Mouse (Mus musculus): ENCODE data around the gene Phyh. TPM values are rescaled to one million over a fixed set of nuclear protein-coding genes. Genes with fewer than 3 reads are reported as not detected.
A peak's percentile ranks its signal among the peaks of the same experiment; 100 is the strongest.

The Phyh gene
- polyA plus RNA-seq, 1 experiment from 2014 or later: 212 TPM

DNA sequence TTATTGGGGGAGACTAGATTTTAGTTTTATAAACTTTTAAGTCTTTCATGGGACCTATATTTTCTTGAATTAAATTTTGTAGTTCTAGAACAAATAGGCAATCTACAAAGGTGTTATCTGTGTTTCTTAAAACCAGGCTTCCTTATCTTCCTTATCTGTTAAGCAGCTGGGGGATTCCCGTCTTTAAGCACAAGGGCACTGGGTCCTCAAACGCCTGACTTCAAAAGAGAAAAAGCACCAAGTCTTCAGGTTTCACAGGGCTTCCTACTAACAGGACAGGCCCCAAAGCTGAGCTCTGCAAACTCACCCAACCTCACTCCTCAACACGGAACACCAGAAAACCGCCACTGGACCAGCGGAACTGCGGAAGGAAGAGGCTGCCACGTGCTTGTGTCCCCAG lies 10.9 kb upstream of the Phyh start:
- H3K4me2 ChIP-seq (ENCODE audit: low read length): no peak overlapping the region
- H3K27ac ChIP-seq (replicated peaks in 1 of 2; ENCODE audit: control insufficient read depth in 1 of 2, insufficient read depth in 1 of 2, low read depth in 2 of 2, low read length in 2 of 2): no peak overlapping the region
- H3K9ac ChIP-seq (ENCODE audit: low read length): no peak overlapping the region
- peaks cover 50% of the 10 kb centered on the region for H3K36me3 ChIP-seq (ENCODE audit: control insufficient read depth, insufficient read depth, low read length)
- 52% methylated on average over 7 of the region's 7 CpGs for WGBS
- no peak overlapping the region for H3K4me3 ChIP-seq (ENCODE audit: control insufficient read depth in 1 of 2, insufficient read depth in 1 of 2, low read depth in 1 of 2, low read length in 2 of 2)
- H3K9me3 ChIP-seq (ENCODE audit: control insufficient read depth, low read length): peaks cover 9% of the 10 kb centered on the region; the same call in 1 of the 2 replicates
- H3K27me3 ChIP-seq (ENCODE audit: control insufficient read depth, insufficient read depth, low read length): no peaks in the 10 kb centered on the region
- no peak for ATAC-seq (ENCODE audit: insufficient number of reproducible peaks, insufficient read depth, low FRiP score, low read depth)
- H3K4me1 ChIP-seq (ENCODE audit: control insufficient read depth in 2 of 2, insufficient read depth in 2 of 2, low read length in 2 of 2): no peaks in the 10 kb centered on the region

DNA sequence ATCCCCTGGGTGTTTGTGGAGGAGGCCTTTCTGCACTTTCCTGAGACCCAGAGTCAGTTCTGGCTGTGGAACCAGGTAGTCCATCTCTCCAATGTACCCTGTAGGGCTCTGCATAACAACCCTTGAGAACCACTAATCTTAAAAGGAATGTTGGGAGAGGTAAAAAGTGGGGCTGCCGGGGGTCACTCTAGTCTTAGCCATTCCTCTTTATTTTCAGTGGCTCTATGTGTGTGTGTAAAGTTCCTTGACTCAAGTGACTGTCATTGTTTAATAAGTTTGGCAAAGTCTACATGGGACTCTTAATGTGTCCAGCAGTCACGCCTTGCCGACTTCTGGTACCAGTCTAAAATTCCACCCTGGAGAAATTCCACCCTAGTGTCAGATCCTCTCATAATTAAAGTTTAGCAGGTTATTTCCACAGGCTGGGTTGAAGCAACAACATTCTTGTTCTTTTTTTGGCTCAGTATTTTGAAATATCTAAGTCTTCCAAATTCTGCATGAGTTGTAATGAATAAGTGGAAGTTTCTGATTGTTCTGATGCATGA lies 10.0 kb upstream of the Phyh start:
- no peak overlapping the region for H3K4me3 ChIP-seq (ENCODE audit: control insufficient read depth in 1 of 2, insufficient read depth in 1 of 2, low read depth in 1 of 2, low read length in 2 of 2)
- no peaks in the 10 kb centered on the region for H3K4me1 ChIP-seq (ENCODE audit: control insufficient read depth in 2 of 2, insufficient read depth in 2 of 2, low read length in 2 of 2)
- H3K27ac ChIP-seq (replicated peaks in 1 of 2; ENCODE audit: control insufficient read depth in 1 of 2, insufficient read depth in 1 of 2, low read depth in 2 of 2, low read length in 2 of 2): no peak overlapping the region
- no peak for ATAC-seq (ENCODE audit: insufficient number of reproducible peaks, insufficient read depth, low FRiP score, low read depth)
- 80% methylated on average over 3 of the region's 3 CpGs for WGBS
- H3K4me2 ChIP-seq (ENCODE audit: low read length): no peak overlapping the region
- peaks cover 10% of the 10 kb centered on the region; the same call in 1 of the 2 replicates for H3K9me3 ChIP-seq (ENCODE audit: control insufficient read depth, low read length)
- no peaks in the 10 kb centered on the region for H3K27me3 ChIP-seq (ENCODE audit: control insufficient read depth, insufficient read depth, low read length)
- H3K36me3 ChIP-seq (ENCODE audit: control insufficient read depth, insufficient read depth, low read length): peaks cover 47% of the 10 kb centered on the region
- no peak overlapping the region for H3K9ac ChIP-seq (ENCODE audit: low read length)

DNA sequence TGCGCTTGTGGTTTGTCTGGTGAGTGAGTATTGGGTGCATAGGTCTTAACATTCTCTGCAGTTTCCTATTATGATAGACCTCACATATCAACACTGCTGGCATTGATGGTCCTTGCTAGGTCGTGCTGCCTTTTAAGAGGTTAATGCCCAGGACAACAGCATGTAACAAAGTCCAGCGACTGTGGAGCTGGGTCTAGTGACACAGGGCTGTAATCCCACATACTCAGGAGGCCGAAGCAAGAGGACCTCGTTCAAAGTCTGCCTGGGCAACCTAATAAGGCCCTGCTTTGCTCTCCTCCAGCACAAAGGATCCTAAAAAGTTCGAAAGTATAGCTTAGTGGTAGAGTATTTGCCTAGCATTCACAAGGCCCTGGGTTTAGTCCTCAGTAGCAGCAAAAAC lies 8.9 kb upstream of the Phyh start:
- ATAC-seq (ENCODE audit: insufficient number of reproducible peaks, insufficient read depth, low FRiP score, low read depth): no peak
- no peak overlapping the region for H3K4me2 ChIP-seq (ENCODE audit: low read length)
- 60% methylated on average over 6 of the region's 6 CpGs for WGBS
- peaks cover 39% of the 10 kb centered on the region for H3K36me3 ChIP-seq (ENCODE audit: control insufficient read depth, insufficient read depth, low read length)
- no peak overlapping the region for H3K4me3 ChIP-seq (ENCODE audit: control insufficient read depth in 1 of 2, insufficient read depth in 1 of 2, low read depth in 1 of 2, low read length in 2 of 2)
- no peaks in the 10 kb centered on the region for H3K4me1 ChIP-seq (ENCODE audit: control insufficient read depth in 2 of 2, insufficient read depth in 2 of 2, low read length in 2 of 2)
- peaks cover 10% of the 10 kb centered on the region; the same call in 1 of the 2 replicates for H3K9me3 ChIP-seq (ENCODE audit: control insufficient read depth, low read length)
- H3K9ac ChIP-seq (ENCODE audit: low read length): no peak overlapping the region
- no peaks in the 10 kb centered on the region for H3K27me3 ChIP-seq (ENCODE audit: control insufficient read depth, insufficient read depth, low read length)
- H3K27ac ChIP-seq (replicated peaks in 1 of 2; ENCODE audit: control insufficient read depth in 1 of 2, insufficient read depth in 1 of 2, low read depth in 2 of 2, low read length in 2 of 2): no peak overlapping the region

DNA sequence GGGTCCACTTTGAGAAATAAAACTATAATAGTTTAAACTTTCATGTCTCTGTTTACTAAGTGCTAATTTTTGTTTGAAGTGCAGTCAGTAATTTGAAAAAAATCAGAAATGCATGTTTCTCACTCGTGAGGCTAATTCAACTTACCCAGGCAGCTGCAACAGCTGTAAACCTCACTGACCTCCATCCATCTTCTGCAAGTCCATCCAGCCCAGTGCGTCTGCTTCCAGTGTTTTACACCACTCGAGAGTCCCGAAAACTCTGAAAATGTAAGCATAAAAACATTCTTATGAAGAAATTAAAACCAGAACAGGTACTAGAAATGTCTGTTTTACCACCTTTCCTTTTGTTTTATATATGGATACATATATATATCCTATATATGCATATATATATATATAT lies 8.3 kb upstream of the Phyh start:
- H3K36me3 ChIP-seq (ENCODE audit: control insufficient read depth, insufficient read depth, low read length): peaks cover 33% of the 10 kb centered on the region
- no peak overlapping the region for H3K4me2 ChIP-seq (ENCODE audit: low read length)
- H3K4me1 ChIP-seq (ENCODE audit: control insufficient read depth in 2 of 2, insufficient read depth in 2 of 2, low read length in 2 of 2): no peaks in the 10 kb centered on the region
- H3K9ac ChIP-seq (ENCODE audit: low read length): no peak overlapping the region
- WGBS: 88% methylated on average over 4 of the region's 4 CpGs
- H3K9me3 ChIP-seq (ENCODE audit: control insufficient read depth, low read length): peaks cover 10% of the 10 kb centered on the region; the same call in 1 of the 2 replicates
- H3K27me3 ChIP-seq (ENCODE audit: control insufficient read depth, insufficient read depth, low read length): no peaks in the 10 kb centered on the region
- no peak overlapping the region for H3K27ac ChIP-seq (replicated peaks in 1 of 2; ENCODE audit: control insufficient read depth in 1 of 2, insufficient read depth in 1 of 2, low read depth in 2 of 2, low read length in 2 of 2)
- no peak overlapping the region for H3K4me3 ChIP-seq (ENCODE audit: control insufficient read depth in 1 of 2, insufficient read depth in 1 of 2, low read depth in 1 of 2, low read length in 2 of 2)
- no peak for ATAC-seq (ENCODE audit: insufficient number of reproducible peaks, insufficient read depth, low FRiP score, low read depth)

DNA sequence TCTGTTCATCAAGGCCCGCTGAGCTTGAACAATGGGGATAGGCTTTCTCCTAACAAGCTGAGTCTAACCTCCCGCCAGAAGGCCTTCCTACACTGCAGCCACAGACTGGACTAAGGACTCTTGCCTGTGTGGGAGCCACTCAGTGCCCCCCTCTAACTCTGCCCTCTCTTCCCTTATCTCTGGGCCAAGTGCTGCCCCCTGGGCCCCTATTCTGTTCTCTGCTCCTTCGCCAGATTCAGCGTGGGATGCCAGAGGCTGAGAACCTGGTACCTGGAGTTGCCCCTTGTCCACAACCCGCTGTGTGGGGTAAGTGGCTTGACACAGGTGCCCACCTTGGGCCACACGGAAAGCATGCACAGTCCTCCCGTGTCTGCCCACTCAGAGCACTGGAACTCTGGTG lies 4.9 kb upstream of the Phyh start:
- no peak for ATAC-seq (ENCODE audit: insufficient number of reproducible peaks, insufficient read depth, low FRiP score, low read depth)
- H3K9me3 ChIP-seq (ENCODE audit: control insufficient read depth, low read length): peaks cover 10% of the 10 kb centered on the region; the same call in 1 of the 2 replicates
- H3K4me1 ChIP-seq (ENCODE audit: control insufficient read depth in 2 of 2, insufficient read depth in 2 of 2, low read length in 2 of 2): peaks cover 2 to 10% of the 10 kb centered on the region in 2 experiments; a peak in 3 of 4 replicates
- no peaks in the 10 kb centered on the region for H3K36me3 ChIP-seq (ENCODE audit: control insufficient read depth, insufficient read depth, low read length)
- no peak overlapping the region for H3K4me3 ChIP-seq (ENCODE audit: control insufficient read depth in 1 of 2, insufficient read depth in 1 of 2, low read depth in 1 of 2, low read length in 2 of 2)
- WGBS: 85% methylated on average over 7 of the region's 7 CpGs
- no peak overlapping the region for H3K9ac ChIP-seq (ENCODE audit: low read length)
- no peak overlapping the region for H3K4me2 ChIP-seq (ENCODE audit: low read length)
- H3K27me3 ChIP-seq (ENCODE audit: control insufficient read depth, insufficient read depth, low read length): no peaks in the 10 kb centered on the region
- H3K27ac ChIP-seq (replicated peaks in 1 of 2; ENCODE audit: control insufficient read depth in 1 of 2, insufficient read depth in 1 of 2, low read depth in 2 of 2, low read length in 2 of 2): no peak overlapping the region

GRCm38 (mm10) chr2:4916037-4916436 lies 2.8 kb upstream of the Phyh start:
- H3K4me2 ChIP-seq (ENCODE audit: low read length): no peak overlapping the region
- no peaks in the 10 kb centered on the region for H3K27me3 ChIP-seq (ENCODE audit: control insufficient read depth, insufficient read depth, low read length)
- 72% methylated on average over 6 of the region's 6 CpGs for WGBS
- H3K36me3 ChIP-seq (ENCODE audit: control insufficient read depth, insufficient read depth, low read length): no peaks in the 10 kb centered on the region
- H3K9me3 ChIP-seq (ENCODE audit: control insufficient read depth, low read length): peaks cover 10% of the 10 kb centered on the region; the same call in 1 of the 2 replicates
- H3K4me1 ChIP-seq (ENCODE audit: control insufficient read depth in 2 of 2, insufficient read depth in 2 of 2, low read length in 2 of 2): peaks cover 7 to 13% of the 10 kb centered on the region in 2 experiments
- H3K27ac ChIP-seq (replicated peaks in 1 of 2; ENCODE audit: control insufficient read depth in 1 of 2, insufficient read depth in 1 of 2, low read depth in 2 of 2, low read length in 2 of 2): no peak overlapping the region
- H3K9ac ChIP-seq (ENCODE audit: low read length): no peak overlapping the region
- ATAC-seq (ENCODE audit: insufficient number of reproducible peaks, insufficient read depth, low FRiP score, low read depth): no peak
- no peak overlapping the region for H3K4me3 ChIP-seq (ENCODE audit: control insufficient read depth in 1 of 2, insufficient read depth in 1 of 2, low read depth in 1 of 2, low read length in 2 of 2)

DNA sequence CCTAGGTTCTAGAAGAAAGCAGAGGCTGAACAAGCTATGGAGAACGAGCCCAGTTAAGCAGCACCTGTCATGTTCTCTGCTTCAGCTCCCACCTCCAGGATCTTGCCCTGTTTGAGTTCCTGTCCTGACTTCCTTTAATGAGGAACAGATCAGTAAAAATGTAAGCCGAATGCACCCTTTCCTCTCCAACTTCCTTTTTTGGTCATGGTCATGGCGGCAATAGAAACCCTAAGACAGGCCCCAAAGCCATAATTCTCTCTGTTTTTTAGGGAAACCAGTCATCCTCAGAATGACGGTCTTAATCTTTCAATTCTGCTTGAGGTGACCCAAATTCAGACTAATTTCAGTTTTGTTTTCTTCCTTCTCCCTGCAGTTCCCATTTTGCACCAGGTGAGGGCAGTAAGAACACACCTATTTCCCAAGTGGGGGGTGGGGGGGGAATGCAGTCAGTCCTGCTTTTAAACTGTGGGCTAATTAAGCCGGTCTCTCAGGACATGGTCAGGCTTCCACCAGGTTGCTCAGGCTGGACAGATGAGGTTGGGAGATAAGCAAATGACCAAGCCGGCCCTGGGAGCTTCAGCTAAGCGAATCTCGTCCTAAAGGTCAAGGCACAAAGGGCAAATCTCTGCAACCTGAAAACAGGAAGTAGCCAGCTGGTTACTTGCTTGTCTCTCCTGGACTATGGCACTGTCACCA lies 1.3 kb upstream of the Phyh start:
- WGBS: 14% methylated on average over 8 of the region's 8 CpGs
- peak overlapping the region; percentile 56 to 85; a peak in 3 of 4 replicates for H3K27ac ChIP-seq (replicated peaks in 1 of 2; ENCODE audit: control insufficient read depth in 1 of 2, insufficient read depth in 1 of 2, low read depth in 2 of 2, low read length in 2 of 2)

More for the DNA sequence above, 1.3 kb upstream of the Phyh start:
- Histone ChIP-seq H3K27me3 (ENCODE audit: control insufficient read depth, insufficient read depth, low read length) (no peaks in the 10 kb centered on the region), H3K9me3 (ENCODE audit: control insufficient read depth, low read length) (0 out of 2 replicates have a peak, but pooled peaks cover 3% of the 10 kb centered on the region), H3K4me3 (ENCODE audit: control insufficient read depth in 1 of 2, insufficient read depth in 1 of 2, low read depth in 1 of 2, low read length in 2 of 2) (peak overlapping the region; percentile 15 to 35; a peak in 2 of 4 replicates), H3K36me3 (ENCODE audit: control insufficient read depth, insufficient read depth, low read length) (no peaks in the 10 kb centered on the region), H3K9ac (ENCODE audit: low read length) (peak overlapping the region; percentile 56; the same call in 1 of the 2 replicates), H3K4me2 (ENCODE audit: low read length) (peak overlapping the region; percentile 56), H3K4me1 (ENCODE audit: control insufficient read depth in 2 of 2, insufficient read depth in 2 of 2, low read length in 2 of 2) (peaks cover 7 to 13% of the 10 kb centered on the region in 2 experiments)
- no peak for ATAC-seq (ENCODE audit: insufficient number of reproducible peaks, insufficient read depth, low FRiP score, low read depth)
